Mouse (Mus musculus): Measurements from ENCODE around the gene Plcg2.

DNA sequence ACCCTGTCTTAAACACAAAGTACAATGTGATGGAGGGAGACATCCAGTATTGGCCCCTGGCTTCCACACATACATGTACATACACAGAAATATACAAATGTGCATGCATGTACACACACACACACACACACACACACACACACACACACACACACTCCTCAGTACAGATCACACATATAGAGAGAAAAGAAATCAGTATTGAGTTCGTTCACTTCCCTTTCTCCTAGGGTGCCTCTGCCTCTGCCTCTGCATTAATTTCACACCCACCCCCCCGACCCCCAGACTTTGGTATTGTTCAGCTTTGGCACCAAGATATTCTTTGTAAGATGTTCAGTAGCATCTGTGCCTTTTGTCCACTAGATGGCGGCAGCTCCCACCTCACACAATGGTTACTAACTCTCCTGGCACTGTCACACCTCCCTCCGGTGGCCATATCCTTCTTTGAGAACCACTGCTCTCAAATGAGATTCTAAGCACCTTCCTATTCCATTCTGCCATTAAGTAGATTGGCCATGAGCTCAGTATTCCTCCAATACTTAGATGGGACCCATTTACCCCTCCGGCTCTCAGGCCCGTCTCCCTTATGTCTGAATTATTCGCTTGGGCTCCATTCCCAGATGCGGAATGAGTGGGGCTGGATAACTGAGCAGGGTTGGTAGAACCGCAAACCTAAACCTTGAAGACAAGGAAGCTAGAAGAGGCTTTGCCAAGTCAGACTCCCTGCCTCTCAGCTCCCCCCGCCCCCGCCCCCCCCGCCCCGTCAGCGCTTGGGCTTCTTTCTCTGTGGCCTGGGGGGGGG is 128.1 kb downstream of the Plcg2 start:
- TF ChIP-seq POLR2A (IDR thresholded peaks at IDR 0.05; ENCODE audit: borderline replicate concordance, extremely low read depth, low read depth, low read length) (no peak), CTCF (IDR thresholded peaks at IDR 0.05; ENCODE audit: insufficient read depth, low read length) (peak; percentile 70)

All from lung, adult 2 months (tissue).